Mouse (Mus musculus) heart, embryonic 14.5 days (tissue): ENCODE data around the gene Cfap97d2. TPM values are rescaled to one million over a fixed set of nuclear protein-coding genes. Genes with fewer than 3 reads are reported as not detected.
A peak's percentile ranks its signal among the peaks of the same experiment; 100 is the strongest.

Source experiments
- ATAC-seq: fragments of 200-750 bp; cut with Nextera tagmentation; 2 replicates; pipeline ENCODE4 v1.8.0; 2017; ENCODE audit warnings: low read depth, moderate TSS enrichment; ENCODE audit not compliant: insufficient number of reproducible peaks, insufficient read depth, low FRiP score
- H3K27ac ChIP-seq, 2 experiments: fragments of 200-500 bp in 1 of 2; fragments of 300-500 bp in 1 of 2; sonication (generic) in 1 of 2; replicated peaks in 1 of 2; 2 replicates each; pipeline ENCODE4 v1.5.1; 2012 to 2014; ENCODE audit warnings: low read depth in 2 of 2, low read length in 2 of 2, control low read depth in 1 of 2, mild to moderate bottlenecking in 1 of 2, mixed read lengths in 1 of 2; ENCODE audit not compliant: control insufficient read depth in 1 of 2, insufficient read depth in 1 of 2
- H3K27me3 ChIP-seq: fragments of 300-500 bp; sonication (generic); 2 replicates; pipeline ENCODE4 v1.6.1; 2014; ENCODE audit warnings: mild to moderate bottlenecking, low read length, control low read depth; ENCODE audit not compliant: control insufficient read depth, insufficient read depth
- H3K36me3 ChIP-seq: fragments of 300-500 bp; sonication (generic); 2 replicates; pipeline ENCODE4 v1.6.1; 2014; ENCODE audit warnings: mild to moderate bottlenecking, control low read depth, low read length, mixed read lengths; ENCODE audit not compliant: control insufficient read depth, insufficient read depth
- H3K4me1 ChIP-seq, 2 experiments: fragments of 200-500 bp in 1 of 2; fragments of 300-500 bp in 1 of 2; sonication (generic) in 1 of 2; 2 replicates each; pipeline ENCODE4 v1.6.1; 2012 to 2014; ENCODE audit warnings: low read length in 2 of 2, control low read depth in 1 of 2, mixed read lengths in 1 of 2; ENCODE audit not compliant: control insufficient read depth in 2 of 2, insufficient read depth in 2 of 2
- H3K4me2 ChIP-seq: fragments of 300-500 bp; sonication (generic); 2 replicates; pipeline ENCODE4 v1.6.1; 2014; ENCODE audit warnings: mild to moderate bottlenecking, low read length
- H3K4me3 ChIP-seq, 2 experiments: fragments of 200-500 bp in 1 of 2; fragments of 300-500 bp in 1 of 2; sonication (generic) in 1 of 2; 2 replicates each; pipeline ENCODE4 v1.5.1; 2012 to 2014; ENCODE audit warnings: low read length in 2 of 2, mild to moderate bottlenecking in 2 of 2, control low read depth in 1 of 2, low read depth in 1 of 2, moderate library complexity in 1 of 2; ENCODE audit not compliant: control insufficient read depth in 1 of 2, insufficient read depth in 1 of 2
- H3K9ac ChIP-seq: fragments of 300-500 bp; sonication (generic); 2 replicates; pipeline ENCODE4 v1.6.1; 2014; ENCODE audit warnings: mild to moderate bottlenecking, low read length
- H3K9me3 ChIP-seq: fragments of 300-500 bp; sonication (generic); 2 replicates; pipeline ENCODE4 v1.6.1; 2016; ENCODE audit warnings: low read length, control low read depth; ENCODE audit not compliant: control insufficient read depth
- WGBS: fragments of 180-500 bp; shearing (Covaris S2); extraction: QIAGEN DNeasy Blood & Tissue Kit; methylation state at CpG from one replicate; pipeline ENCODE4 v1.1.7; 2014; 5-methylcytosine and 5-hydroxymethylcytosine counted together
- polyA plus RNA-seq: library from polyadenylated mRNA; unstranded; fragments of >200 nt; fragmentation: Nextera tagmentation; extraction: Ambion mirVana; gene quantifications from 2 replicates; pipeline ENCODE4 v1.2.1, GENCODE M21; 2014

Gene Cfap97d2
- polyA plus RNA-seq, 1 experiment from 2014 or later: not detected

GRCm38 (mm10) chr8:13668367-13668766 lies 37.3 kb upstream of the Cfap97d2 start:
- Histone ChIP-seq H3K36me3 (no peaks in the 10 kb centered on the region), H3K27ac (peak overlapping the region; percentile 65 to 78), H3K4me1 (peaks cover 75 to 83% of the 10 kb centered on the region in 2 experiments), H3K4me3 (no peak overlapping the region), H3K9me3 (no peaks in the 10 kb centered on the region), H3K9ac (peak overlapping the region; percentile 36), H3K27me3 (no peaks in the 10 kb centered on the region), H3K4me2 (peak overlapping the region; percentile 38)
- peak; percentile 45; the same call in 1 of the 2 replicates for ATAC-seq
- 8% methylated on average over 10 of the region's 10 CpGs for WGBS

- Histone ChIP-seq H3K9ac (0 out of 2 replicates have a peak overlapping the region, but pooled peaks have one; percentile 11), H3K27me3 (no peaks in the 10 kb centered on the region), H3K9me3 (no peaks in the 10 kb centered on the region), H3K27ac (peak overlapping the region in 1 of 2 experiments; percentile 78; a peak in 2 of 4 replicates), H3K36me3 (no peaks in the 10 kb centered on the region), H3K4me2 (no peak overlapping the region), H3K4me3 (no peak overlapping the region), H3K4me1 (peaks cover 73 to 83% of the 10 kb centered on the region in 2 experiments)
- no peak for ATAC-seq
- WGBS: 73% methylated on average over 17 of the region's 17 CpGs
These were observed 35.6 kb upstream of the Cfap97d2 start for GRCm38 (mm10) chr8:13670011-13670471.

- Histone ChIP-seq H3K4me1 (peaks cover 64 to 83% of the 10 kb centered on the region in 2 experiments), H3K36me3 (no peaks in the 10 kb centered on the region), H3K9me3 (no peaks in the 10 kb centered on the region), H3K27ac (peak overlapping the region in 1 of 2 experiments; percentile 15; a peak in 1 of 4 replicates), H3K27me3 (no peaks in the 10 kb centered on the region), H3K4me2 (no peak overlapping the region), H3K4me3 (no peak overlapping the region), H3K9ac (no peak overlapping the region)
- ATAC-seq: no peak
- 67% methylated on average over 10 of the region's 10 CpGs for WGBS
These were observed 34.3 kb upstream of the Cfap97d2 start for GRCm38 (mm10) chr8:13671246-13672003.

GRCm38 (mm10) chr8:13673215-13673614 lies 32.5 kb upstream of the Cfap97d2 start:
- peak overlapping the region; percentile 41; the same call in 1 of the 2 replicates for H3K9ac ChIP-seq
- no peaks in the 10 kb centered on the region for H3K36me3 ChIP-seq
- peaks cover 57 to 75% of the 10 kb centered on the region in 2 experiments for H3K4me1 ChIP-seq
- no peaks in the 10 kb centered on the region for H3K9me3 ChIP-seq
- H3K27me3 ChIP-seq: no peaks in the 10 kb centered on the region
- 61% methylated on average over 4 of the region's 4 CpGs for WGBS
- H3K4me3 ChIP-seq: no peak overlapping the region
- peak overlapping the region in 1 of 2 experiments; percentile 55; a peak in 2 of 4 replicates for H3K27ac ChIP-seq
- H3K4me2 ChIP-seq: no peak overlapping the region
- ATAC-seq: no peak

- ATAC-seq: no peak
- H3K9me3 ChIP-seq: no peaks in the 10 kb centered on the region
- no peak overlapping the region for H3K4me3 ChIP-seq
- no peaks in the 10 kb centered on the region for H3K36me3 ChIP-seq
- peaks cover 49 to 68% of the 10 kb centered on the region in 2 experiments for H3K4me1 ChIP-seq
- WGBS: 42% methylated on average over 12 of the region's 12 CpGs
- H3K27me3 ChIP-seq: no peaks in the 10 kb centered on the region
- peak overlapping the region; percentile 24 to 89; a peak in 3 of 4 replicates for H3K27ac ChIP-seq
- peak overlapping the region; percentile 92 for H3K4me2 ChIP-seq
- no peak overlapping the region for H3K9ac ChIP-seq
These were observed 31.2 kb upstream of the Cfap97d2 start for GRCm38 (mm10) chr8:13674294-13675010.

- WGBS: 47% methylated on average over 4 of the region's 4 CpGs
- H3K9ac ChIP-seq: peak overlapping the region; percentile 87
- peak overlapping the region; percentile 85 to 87 for H3K4me3 ChIP-seq
- H3K4me2 ChIP-seq: peak overlapping the region; percentile 92
- H3K27ac ChIP-seq: peak overlapping the region; percentile 24 to 89; a peak in 3 of 4 replicates
- H3K27me3 ChIP-seq: no peaks in the 10 kb centered on the region
- no peaks in the 10 kb centered on the region for H3K36me3 ChIP-seq
- H3K9me3 ChIP-seq: no peaks in the 10 kb centered on the region
- peaks cover 42 to 62% of the 10 kb centered on the region in 2 experiments for H3K4me1 ChIP-seq
- ATAC-seq: no peak
These were observed 30.6 kb upstream of the Cfap97d2 start for GRCm38 (mm10) chr8:13675121-13675520.

GRCm38 (mm10) chr8:13675524-13675923 lies 30.2 kb upstream of the Cfap97d2 start:
- no peak for ATAC-seq

More at GRCm38 (mm10) chr8:13675524-13675923, 30.2 kb upstream of the Cfap97d2 start:
- Histone ChIP-seq H3K4me1 (peaks cover 39 to 58% of the 10 kb centered on the region in 2 experiments), H3K4me3 (peak overlapping the region; percentile 85 to 87), H3K27me3 (no peaks in the 10 kb centered on the region), H3K9ac (peak overlapping the region; percentile 87), H3K27ac (peak overlapping the region; percentile 84 to 89), H3K36me3 (no peaks in the 10 kb centered on the region), H3K4me2 (peak overlapping the region; percentile 92), H3K9me3 (no peaks in the 10 kb centered on the region)
- WGBS: 35% methylated on average over 8 of the region's 8 CpGs
